Mouse (Mus musculus) CD4-positive, CD25-positive, alpha-beta regulatory T cell, adult 2 months (primary cell): ENCODE data around the gene B3gnt9.
A peak's percentile ranks its signal among the peaks of the same experiment; 100 is the strongest.

ENCODE experiments used
- DNase-seq: peaks from one replicate; pipeline ENCODE4 v3.0.0-alpha.2; 2012; ENCODE audit warnings: low read depth, low spot score

Gene B3gnt9

GRCm38 (mm10) chr8:105217926-105218522 lies 36.9 kb downstream of the B3gnt9 start:
- DNase-seq, result peak; percentile 76

DNA sequence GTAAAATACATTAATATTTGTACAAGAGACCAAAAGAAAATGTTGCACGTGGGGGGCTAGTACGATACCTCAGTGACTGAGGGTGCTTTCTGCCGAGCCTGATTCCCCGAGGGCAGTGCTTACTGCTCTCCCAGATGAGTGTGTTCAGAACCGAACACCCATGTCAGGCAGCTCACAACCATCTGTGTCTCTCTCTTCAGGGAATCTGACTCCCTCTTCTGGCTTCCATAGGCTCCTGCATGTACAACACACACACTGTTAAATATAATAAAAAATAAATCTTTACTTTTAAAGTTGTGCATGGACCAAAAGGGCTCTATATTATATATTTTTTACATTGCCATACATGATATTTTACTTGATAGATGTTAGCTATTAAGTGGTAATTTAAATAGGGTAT lies 40.8 kb downstream of the B3gnt9 start:
- DNase-seq, result peak; percentile 8

- no peak for DNase-seq
Measured at GRCm38 (mm10) chr8:105209153-105210110, 45.5 kb downstream of the B3gnt9 start.

DNA sequence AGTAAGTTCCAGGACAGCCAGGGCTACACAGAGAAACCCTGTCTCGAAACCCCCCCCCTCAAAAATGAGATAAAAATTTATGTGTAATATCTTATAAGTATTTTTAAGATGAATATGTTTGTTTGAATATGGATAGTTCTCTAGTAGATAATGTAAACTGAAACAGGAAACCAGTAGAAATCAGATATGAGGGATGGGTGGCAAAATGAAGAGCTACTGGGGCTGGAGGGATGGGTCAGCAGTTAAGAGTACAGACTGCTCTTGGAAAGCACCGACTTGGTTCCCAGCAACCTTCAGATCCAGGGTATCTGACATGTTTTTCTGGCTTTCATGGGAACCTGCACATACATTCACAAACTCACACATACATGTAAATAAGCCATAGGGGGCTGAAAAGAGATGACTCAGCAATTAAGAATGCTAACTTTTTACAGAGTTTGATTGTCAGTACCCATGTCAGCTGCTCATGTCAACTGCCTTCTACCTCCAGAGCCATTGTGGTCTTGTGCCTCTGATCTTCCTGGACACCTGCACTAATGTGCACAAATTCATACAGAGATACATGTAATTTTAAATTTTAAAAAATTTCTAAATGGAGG lies 47.2 kb downstream of the B3gnt9 start:
- no peak for DNase-seq

GRCm38 (mm10) chr8:105206766-105207275 lies 48.1 kb downstream of the B3gnt9 start:
- no peak for DNase-seq

DNA sequence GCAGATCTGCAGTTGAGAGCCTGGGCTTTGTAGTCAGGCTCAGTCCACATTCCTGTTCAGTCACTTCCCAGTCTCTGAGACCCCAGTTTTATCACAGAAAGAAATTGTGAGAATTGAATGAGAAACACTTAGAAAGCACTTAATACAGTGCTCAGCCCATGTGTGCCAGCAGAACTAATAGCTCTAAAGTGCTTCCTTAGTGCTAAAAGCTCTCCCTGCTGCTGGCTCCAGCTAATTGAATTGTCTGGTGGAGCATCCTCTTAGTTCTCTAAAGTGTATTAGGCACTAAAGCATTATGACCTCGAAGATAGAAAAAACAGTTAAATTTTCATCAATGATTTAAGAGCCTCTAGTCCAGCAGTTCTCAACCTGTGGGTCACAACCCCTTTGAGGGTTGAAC lies 49.2 kb downstream of the B3gnt9 start:
- DNase-seq, result no peak
